Mouse (Mus musculus) E14TG2a.4 (cell line): ENCODE measurements around the gene Dcakd.

Experiments
- H3K27me3 ChIP-seq: 2 replicates; pipeline ENCODE4 v1.6.1; 2014; ENCODE audit warnings: low read length, control low read depth; ENCODE audit not compliant: insufficient read depth
- H3K36me3 ChIP-seq: 2 replicates; pipeline ENCODE4 v1.6.1; 2014; ENCODE audit warnings: low read length, control low read depth; ENCODE audit not compliant: insufficient read depth
- H3K4me1 ChIP-seq: replicated peaks from 2 replicates; pipeline ENCODE4 v1.6.1; 2014; ENCODE audit warnings: low read depth, low read length, control low read depth
- H3K4me3 ChIP-seq: replicated peaks from 2 replicates; pipeline ENCODE4 v1.5.1; 2014; ENCODE audit warnings: mild to moderate bottlenecking, low read length
- H3K9me3 ChIP-seq: 2 replicates; pipeline ENCODE4 v1.6.1; 2014; ENCODE audit warnings: low read length, control low read depth
- CTCF ChIP-seq: conservative IDR thresholded peaks from 2 replicates; pipeline ENCODE4 v1.5.1; 2014; ENCODE audit warnings: low read length
- NANOG ChIP-seq: IDR thresholded peaks from 2 replicates; pipeline ENCODE4 v1.6.1; 2014; ENCODE audit warnings: borderline replicate concordance, low read length, mixed read lengths
- POU5F1 ChIP-seq: IDR thresholded peaks from 2 replicates; pipeline ENCODE4 v1.6.1; 2014; ENCODE audit warnings: low read length, borderline replicate concordance

Gene Dcakd

GRCm38 (mm10) chr11:103068272-103068671 lies 40.1 kb upstream of the Dcakd start:
- Histone ChIP-seq H3K9me3 (no peaks in the 10 kb centered on the region), H3K4me1 (peaks cover 62% of the 10 kb centered on the region), H3K27me3 (no peaks in the 10 kb centered on the region), H3K4me3 (no peak overlapping the region), H3K36me3 (peaks cover 97% of the 10 kb centered on the region)
- TF ChIP-seq CTCF: no peak
- TF ChIP-seq POU5F1: no peak

- peaks cover 96% of the 10 kb centered on the region for H3K36me3 ChIP-seq
- H3K9me3 ChIP-seq: no peaks in the 10 kb centered on the region
- peaks cover 67% of the 10 kb centered on the region for H3K4me1 ChIP-seq
- no peaks in the 10 kb centered on the region for H3K27me3 ChIP-seq
- TF ChIP-seq NANOG (no peak), CTCF (no peak), POU5F1 (no peak)
- H3K4me3 ChIP-seq: peak overlapping the region; percentile 17; the same call in 1 of the 2 replicates
Observed at GRCm38 (mm10) chr11:103067457-103068001, 39.4 kb upstream of the Dcakd start.

DNA sequence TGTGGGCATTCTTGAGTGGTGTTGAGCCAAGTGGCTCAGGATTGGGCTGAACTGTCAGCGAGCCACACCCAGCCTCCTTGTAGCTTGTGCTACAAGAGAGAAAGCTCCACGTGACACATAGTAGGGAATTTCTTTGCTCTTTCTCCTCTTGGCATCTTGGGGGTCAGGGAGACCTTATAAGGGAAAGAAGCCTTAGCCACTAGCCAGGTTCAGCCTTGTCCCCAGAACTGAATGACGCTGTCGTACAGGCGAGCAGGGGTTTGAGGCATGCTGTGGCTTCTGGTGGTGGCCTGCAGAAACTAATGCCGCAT lies 38.9 kb upstream of the Dcakd start:
- Histone ChIP-seq H3K27me3 (no peaks in the 10 kb centered on the region), H3K4me1 (peaks cover 67% of the 10 kb centered on the region), H3K36me3 (peaks cover 95% of the 10 kb centered on the region), H3K4me3 (no peak overlapping the region), H3K9me3 (no peaks in the 10 kb centered on the region)
- TF ChIP-seq POU5F1 (no peak), CTCF (no peak), NANOG (no peak)

DNA sequence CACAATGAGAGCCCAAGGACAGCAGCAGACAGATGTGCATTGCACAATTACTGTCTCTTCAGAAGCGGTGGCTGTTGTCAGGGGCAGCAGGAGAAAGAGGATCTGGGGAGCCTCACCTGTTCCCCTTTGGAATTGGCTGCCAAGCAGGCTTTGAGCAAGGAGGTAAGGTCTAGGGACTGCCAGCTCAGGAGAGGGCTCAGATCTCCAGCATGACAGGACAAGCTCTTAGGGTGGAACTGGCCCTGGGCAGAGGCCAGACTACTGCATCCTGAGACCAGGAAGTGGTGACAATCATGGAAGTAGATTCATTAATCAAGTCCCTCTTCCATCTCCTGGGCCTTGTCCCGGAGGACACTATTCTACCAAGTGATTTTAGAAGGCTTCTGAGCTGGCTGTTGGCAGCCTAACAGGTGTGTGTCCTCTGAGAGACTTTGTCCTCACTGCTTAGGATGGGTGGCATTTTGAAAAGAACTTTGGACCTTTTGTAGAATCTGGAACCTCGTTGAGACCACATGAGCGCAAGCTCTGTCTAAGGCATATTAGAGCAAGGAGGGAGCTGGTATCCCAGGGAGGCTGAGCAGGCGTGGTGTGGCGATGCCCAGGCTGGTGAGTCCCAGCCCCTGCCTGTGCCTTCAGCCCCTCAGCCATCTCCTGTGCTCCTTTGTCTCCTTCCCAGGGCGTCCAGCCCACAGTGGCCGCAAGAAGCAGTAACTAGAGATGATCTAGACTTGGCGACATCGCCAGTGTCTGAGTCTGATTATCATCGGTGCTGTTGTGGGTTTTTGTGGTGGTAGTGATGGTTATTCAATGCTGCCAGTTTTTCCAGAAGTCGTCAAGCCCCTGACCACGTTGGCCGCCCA lies 38.3 kb upstream of the Dcakd start:
- TF ChIP-seq NANOG: no peak
- Histone ChIP-seq H3K4me3 (no peak overlapping the region), H3K36me3 (peaks cover 97% of the 10 kb centered on the region), H3K27me3 (no peaks in the 10 kb centered on the region), H3K9me3 (no peaks in the 10 kb centered on the region), H3K4me1 (peaks cover 66% of the 10 kb centered on the region)

DNA sequence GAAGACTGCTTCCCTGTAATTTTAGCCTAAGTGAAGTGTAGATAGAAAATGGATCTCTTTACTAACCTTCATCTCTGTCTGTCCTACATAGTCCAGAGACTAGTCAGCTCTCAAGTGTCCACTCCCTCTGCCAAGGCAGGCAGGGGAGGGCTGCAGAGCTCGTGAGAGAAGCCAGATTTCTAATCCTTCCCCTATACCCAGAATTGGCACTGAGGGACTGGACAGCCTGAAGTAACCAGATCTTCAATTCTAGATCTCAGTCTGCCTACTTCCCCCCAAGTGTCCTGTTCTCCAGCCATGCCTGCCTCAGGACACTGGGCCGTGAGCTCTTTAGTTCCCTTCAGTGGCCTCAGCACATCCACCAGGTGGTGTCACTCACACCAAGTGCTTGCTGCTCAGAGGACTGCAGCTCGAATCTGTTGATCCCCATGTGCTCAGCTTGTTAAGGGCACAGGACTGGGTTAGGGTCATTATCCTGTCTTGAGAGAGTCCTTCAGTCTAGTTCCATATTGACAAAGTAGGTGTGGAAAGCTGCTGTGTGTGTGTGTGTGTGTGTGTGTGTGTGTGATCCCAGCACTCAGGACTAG lies 30.5 kb upstream of the Dcakd start:
- TF ChIP-seq POU5F1 (no peak), CTCF (no peak), NANOG (no peak)
- Histone ChIP-seq H3K27me3 (no peaks in the 10 kb centered on the region), H3K36me3 (peaks cover 94% of the 10 kb centered on the region), H3K9me3 (no peaks in the 10 kb centered on the region), H3K4me3 (no peak overlapping the region), H3K4me1 (peaks cover 29% of the 10 kb centered on the region)

- H3K4me3 ChIP-seq: no peak overlapping the region
- H3K9me3 ChIP-seq: no peaks in the 10 kb centered on the region
- TF ChIP-seq POU5F1: no peak
- TF ChIP-seq CTCF: no peak
- TF ChIP-seq NANOG: no peak
- peaks cover 36% of the 10 kb centered on the region for H3K4me1 ChIP-seq
- no peaks in the 10 kb centered on the region for H3K27me3 ChIP-seq
- H3K36me3 ChIP-seq: peaks cover 97% of the 10 kb centered on the region
Observed at GRCm38 (mm10) chr11:103056636-103057035, 28.5 kb upstream of the Dcakd start.

DNA sequence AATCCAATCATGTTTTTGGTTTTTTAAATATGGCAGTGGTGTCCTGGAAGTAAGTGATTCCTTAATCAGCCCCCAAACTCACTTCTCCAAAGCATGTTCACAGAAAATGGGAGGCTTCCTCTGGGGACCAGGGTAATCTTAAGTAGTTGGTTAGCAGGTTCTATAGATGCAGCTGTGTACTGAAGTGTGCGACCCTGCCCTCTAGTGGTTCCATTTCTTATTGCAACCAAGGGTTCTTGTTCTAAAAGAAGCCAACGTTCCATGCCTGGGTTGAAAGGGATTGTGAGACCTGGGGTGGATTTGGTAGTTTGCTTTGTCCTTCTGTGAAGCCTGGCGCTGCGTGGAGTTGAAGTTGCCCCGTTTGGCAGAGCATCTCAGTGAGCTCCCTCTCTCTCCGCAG lies 26.7 kb upstream of the Dcakd start:
- peaks cover 95% of the 10 kb centered on the region for H3K36me3 ChIP-seq
- no peaks in the 10 kb centered on the region for H3K27me3 ChIP-seq
- no peak for TF ChIP-seq POU5F1
- peak; percentile 88 for TF ChIP-seq CTCF
- H3K4me3 ChIP-seq: no peak overlapping the region
- peaks cover 45% of the 10 kb centered on the region for H3K4me1 ChIP-seq
- H3K9me3 ChIP-seq: no peaks in the 10 kb centered on the region

DNA sequence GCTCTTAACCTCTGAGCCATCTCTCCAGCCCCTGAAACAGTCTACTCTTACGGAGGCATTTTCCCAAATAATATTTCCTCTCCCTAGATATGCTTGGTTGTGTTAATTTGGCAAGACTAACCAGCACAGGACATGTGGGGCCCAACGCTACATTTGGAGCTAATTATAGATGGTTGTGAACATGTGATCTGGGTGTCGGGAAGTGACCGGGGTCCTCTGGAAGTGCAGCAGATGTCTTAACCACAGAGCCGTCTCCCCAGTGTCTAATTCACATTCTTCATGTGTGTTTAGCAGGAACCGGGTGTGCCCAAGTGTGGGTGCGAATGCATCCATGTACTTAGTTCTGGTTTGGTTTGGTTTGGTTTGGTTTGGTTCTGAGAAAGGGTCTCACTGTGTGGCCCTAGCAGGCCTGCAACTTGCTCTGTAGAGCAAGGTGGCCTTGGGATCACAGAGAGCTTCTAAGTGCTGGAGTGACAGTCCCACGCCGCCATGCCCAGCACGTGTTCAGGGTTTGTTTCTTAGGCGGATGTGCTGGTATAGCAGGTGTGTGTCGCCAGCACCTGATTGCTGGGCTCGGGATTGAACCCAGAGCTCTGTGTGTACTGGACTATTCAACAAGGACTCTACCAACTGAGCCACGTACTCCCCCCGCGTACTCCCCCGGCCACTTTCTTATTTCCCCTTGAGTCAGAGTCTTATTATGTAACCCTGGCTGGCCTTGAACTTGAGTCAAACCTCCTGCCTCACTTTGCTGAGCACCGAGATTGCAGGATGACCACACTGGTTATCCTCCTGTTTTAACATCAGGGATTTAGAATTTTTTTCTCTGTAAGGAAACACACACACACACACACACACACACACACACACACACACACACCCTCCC lies 25.3 kb upstream of the Dcakd start:
- TF ChIP-seq POU5F1 (no peak), NANOG (no peak), CTCF (no peak)
- Histone ChIP-seq H3K9me3 (no peaks in the 10 kb centered on the region), H3K27me3 (no peaks in the 10 kb centered on the region), H3K4me1 (peaks cover 45% of the 10 kb centered on the region), H3K36me3 (peaks cover 88% of the 10 kb centered on the region), H3K4me3 (no peak overlapping the region)
